Mouse (Mus musculus): ENCODE measurements at regions not wholly inside any gene's neighbourhood (a gene's known extent, or its start where the extent isn't known, plus 50 kb on each side); places are given as distances from the start of the nearest gene placed in this dataset.

- 33% methylated on average over 6 of the region's 6 CpGs for WGBS
- no peak overlapping the region for H3K4me3 ChIP-seq (replicated peaks; ENCODE audit: extremely low read depth, low read depth, low read length)
- H3K4me1 ChIP-seq (ENCODE audit: control insufficient read depth, insufficient read depth, low read length), result no peaks in the 10 kb centered on the region
- DNase-seq, result no peak
- TF ChIP-seq CTCF (IDR thresholded peaks at IDR 0.05; ENCODE audit: insufficient read depth, low read length) (no peak), POLR2A (IDR thresholded peaks at IDR 0.05; ENCODE audit: borderline replicate concordance, extremely low read depth, low read depth, low read length) (no peak)
Measured at GRCm38 (mm10) chr10:61034056-61034455, 55.1 kb upstream of the Pcbd1 start.

DNA sequence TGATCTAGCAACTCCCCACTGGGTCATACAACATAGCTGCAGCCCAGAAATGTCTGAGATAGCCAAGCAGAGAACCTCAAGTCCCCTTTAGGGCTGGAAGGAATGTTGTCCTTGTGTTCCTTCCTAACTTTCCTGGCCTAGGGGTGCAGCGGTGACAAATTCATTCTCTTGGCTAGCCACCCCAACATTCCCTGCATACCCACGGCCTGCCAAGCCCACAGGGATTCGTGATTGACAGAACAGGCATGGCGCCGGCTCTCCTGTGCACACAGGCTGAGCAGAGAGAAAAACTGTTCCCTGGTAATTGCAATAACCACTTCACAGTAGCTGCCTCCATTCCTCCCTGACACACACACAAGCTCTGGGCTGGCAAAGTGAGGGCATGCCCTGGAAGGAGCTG is 60.5 kb upstream of the Pcbd1 start:
- no peak for DNase-seq
- no peaks in the 10 kb centered on the region; the same call in 1 of the 2 replicates for H3K4me1 ChIP-seq (ENCODE audit: control insufficient read depth, insufficient read depth, low read length)
- 54% methylated on average over 5 of the region's 5 CpGs for WGBS
- H3K4me3 ChIP-seq (replicated peaks; ENCODE audit: extremely low read depth, low read depth, low read length), result no peak overlapping the region
- TF ChIP-seq POLR2A (IDR thresholded peaks at IDR 0.05; ENCODE audit: borderline replicate concordance, extremely low read depth, low read depth, low read length) (no peak), CTCF (IDR thresholded peaks at IDR 0.05; ENCODE audit: insufficient read depth, low read length) (no peak)

GRCm38 (mm10) chr10:61027215-61027614 is 61.9 kb upstream of the Pcbd1 start:
- Histone ChIP-seq H3K4me1 (ENCODE audit: control insufficient read depth, insufficient read depth, low read length) (no peaks in the 10 kb centered on the region; the same call in 1 of the 2 replicates), H3K4me3 (replicated peaks; ENCODE audit: extremely low read depth, low read depth, low read length) (no peak overlapping the region)
- DNase-seq, result no peak
- 56% methylated on average over 6 of the region's 6 CpGs for WGBS
- TF ChIP-seq POLR2A (IDR thresholded peaks at IDR 0.05; ENCODE audit: borderline replicate concordance, extremely low read depth, low read depth, low read length) (no peak), CTCF (IDR thresholded peaks at IDR 0.05; ENCODE audit: insufficient read depth, low read length) (no peak)

- Histone ChIP-seq H3K4me3 (replicated peaks; ENCODE audit: extremely low read depth, low read depth, low read length) (no peak overlapping the region), H3K4me1 (ENCODE audit: control insufficient read depth, insufficient read depth, low read length) (no peaks in the 10 kb centered on the region; the same call in 1 of the 2 replicates)
- WGBS, result 70% methylated on average over 4 of the region's 4 CpGs
- DNase-seq, result no peak
- no peak for TF ChIP-seq POLR2A (IDR thresholded peaks at IDR 0.05; ENCODE audit: borderline replicate concordance, extremely low read depth, low read depth, low read length)
- TF ChIP-seq CTCF (IDR thresholded peaks at IDR 0.05; ENCODE audit: insufficient read depth, low read length), result no peak
Measured at GRCm38 (mm10) chr10:61025061-61025460, 64.1 kb upstream of the Pcbd1 start.

DNA sequence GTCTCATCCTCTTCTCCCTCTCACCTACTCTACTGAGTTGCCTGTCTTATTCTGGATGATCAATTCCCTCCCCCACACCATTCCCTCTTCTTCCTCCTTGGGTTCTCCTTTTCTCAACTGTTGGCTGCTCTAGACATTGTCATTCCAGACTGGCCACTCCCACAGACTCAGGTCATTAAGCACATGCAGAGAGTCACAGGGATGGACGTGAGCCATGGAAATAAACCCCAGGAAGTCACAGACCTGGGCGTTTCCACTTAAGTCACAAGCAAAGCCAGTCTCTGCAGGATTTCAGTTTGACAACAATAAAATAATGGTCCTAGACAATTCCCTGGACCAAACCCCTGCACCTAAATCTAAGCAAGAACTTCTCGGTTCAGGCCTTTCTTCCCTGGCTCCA is 65.0 kb upstream of the Pcbd1 start:
- Histone ChIP-seq H3K4me1 (ENCODE audit: control insufficient read depth, insufficient read depth, low read length) (no peaks in the 10 kb centered on the region; the same call in 1 of the 2 replicates), H3K4me3 (replicated peaks; ENCODE audit: extremely low read depth, low read depth, low read length) (no peak overlapping the region)
- no peak for DNase-seq
- 27% methylated on average over 3 of the region's 3 CpGs for WGBS
- no peak for TF ChIP-seq CTCF (IDR thresholded peaks at IDR 0.05; ENCODE audit: insufficient read depth, low read length)
- no peak for TF ChIP-seq POLR2A (IDR thresholded peaks at IDR 0.05; ENCODE audit: borderline replicate concordance, extremely low read depth, low read depth, low read length)

- Histone ChIP-seq H3K4me3 (replicated peaks; ENCODE audit: extremely low read depth, low read depth, low read length) (no peak overlapping the region), H3K4me1 (ENCODE audit: control insufficient read depth, insufficient read depth, low read length) (no peaks in the 10 kb centered on the region; the same call in 1 of the 2 replicates)
- TF ChIP-seq CTCF (IDR thresholded peaks at IDR 0.05; ENCODE audit: insufficient read depth, low read length), result no peak
- no peak for DNase-seq
- WGBS, result 31% methylated on average over 7 of the region's 7 CpGs
Measured at GRCm38 (mm10) chr10:61023431-61023830, 65.7 kb upstream of the Pcbd1 start.

GRCm38 (mm10) chr10:61019566-61019965 is 69.6 kb upstream of the Pcbd1 start:
- H3K4me3 ChIP-seq (replicated peaks; ENCODE audit: extremely low read depth, low read depth, low read length), result no peak overlapping the region
- WGBS, result 8% methylated on average over 2 of the region's 2 CpGs
- no peaks in the 10 kb centered on the region; the same call in 1 of the 2 replicates for H3K4me1 ChIP-seq (ENCODE audit: control insufficient read depth, insufficient read depth, low read length)
- no peak for TF ChIP-seq POLR2A (IDR thresholded peaks at IDR 0.05; ENCODE audit: borderline replicate concordance, extremely low read depth, low read depth, low read length)
- 0 out of 2 replicates have a peak, but pooled peaks have one; percentile 15 for TF ChIP-seq CTCF (IDR thresholded peaks at IDR 0.05; ENCODE audit: insufficient read depth, low read length)
- DNase-seq, result no peak

GRCm38 (mm10) chr10:61012199-61012695 is 76.9 kb upstream of the Pcbd1 start:
- WGBS, result 74% methylated on average over 1 of the region's 1 CpGs
- TF ChIP-seq POLR2A (IDR thresholded peaks at IDR 0.05; ENCODE audit: borderline replicate concordance, extremely low read depth, low read depth, low read length), result no peak
- no peak for TF ChIP-seq CTCF (IDR thresholded peaks at IDR 0.05; ENCODE audit: insufficient read depth, low read length)
- no peak for DNase-seq
- H3K4me1 ChIP-seq (ENCODE audit: control insufficient read depth, insufficient read depth, low read length), result no peaks in the 10 kb centered on the region
- no peak overlapping the region for H3K4me3 ChIP-seq (replicated peaks; ENCODE audit: extremely low read depth, low read depth, low read length)

- no peak for DNase-seq
- Histone ChIP-seq H3K4me1 (ENCODE audit: control insufficient read depth, insufficient read depth, low read length) (no peaks in the 10 kb centered on the region), H3K4me3 (replicated peaks; ENCODE audit: extremely low read depth, low read depth, low read length) (no peak overlapping the region)
- 61% methylated on average over 4 of the region's 4 CpGs for WGBS
- no peak for TF ChIP-seq POLR2A (IDR thresholded peaks at IDR 0.05; ENCODE audit: borderline replicate concordance, extremely low read depth, low read depth, low read length)
Measured at GRCm38 (mm10) chr10:61010697-61011096, 78.4 kb upstream of the Pcbd1 start.

DNA sequence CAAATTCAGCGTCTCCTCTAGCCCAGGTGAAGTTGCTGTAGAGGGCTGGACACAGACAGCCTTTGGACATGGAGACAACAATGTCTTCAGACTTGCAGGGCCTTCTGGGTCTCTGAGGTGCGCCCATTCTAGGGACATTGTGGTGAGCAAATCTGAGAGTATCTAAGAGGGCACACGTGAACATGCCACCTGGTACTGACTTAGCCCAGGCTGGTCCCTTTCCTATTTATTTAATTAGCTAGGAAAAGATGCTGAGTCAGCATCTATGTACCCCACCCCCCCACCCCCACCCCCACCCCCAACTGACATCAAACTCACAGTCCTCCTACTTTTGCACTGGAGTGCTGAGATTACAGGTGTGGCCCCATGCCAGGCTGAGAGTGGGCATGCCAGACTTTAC is 81.7 kb upstream of the Pcbd1 start:
- no peak for DNase-seq
- H3K4me3 ChIP-seq (replicated peaks; ENCODE audit: extremely low read depth, low read depth, low read length), result no peak overlapping the region
- no peaks in the 10 kb centered on the region for H3K4me1 ChIP-seq (ENCODE audit: control insufficient read depth, insufficient read depth, low read length)
- 73% methylated on average over 3 of the region's 3 CpGs for WGBS
- TF ChIP-seq POLR2A (IDR thresholded peaks at IDR 0.05; ENCODE audit: borderline replicate concordance, extremely low read depth, low read depth, low read length) (no peak), CTCF (IDR thresholded peaks at IDR 0.05; ENCODE audit: insufficient read depth, low read length) (no peak)

Data from lung, adult 2 months (tissue).